Mouse (Mus musculus): ENCODE measurements around the gene Gm20924. TPM values are rescaled to one million over a fixed set of nuclear protein-coding genes. Genes with fewer than 3 reads are reported as not detected.
"Not testable (repeated sequence)": the region's sequence is repeated elsewhere in the genome, so short reads cannot be mapped to it uniquely, and the experiment has no call there.

Gm20924 gene
- total RNA-seq (2017) = not detected in 2 replicates

GRCm38 (mm10) chrY:65207427-65207826 is at the start of gene Gm20924:
Gene Gm20924 (minus strand): TSS chrY:65207527.
- not testable (repeated sequence) for ATAC-seq (replicated peaks; ENCODE audit: low read depth, poor library complexity, severe bottlenecking)

Other genes with a start within 250 kb of the Gm20924 start
- not detected in 2 replicates for gene Gm20736, start 170.2 kb upstream of the Gm20924 start, total RNA-seq (2017)